Comparison of ENCODE assay signal across 10 mouse cellular contexts in genomic region chr2:37969713-37970485, GRCm38 (mm10).
DNase-seq lines count a peak whose midpoint lies in the region; ATAC-seq and TF ChIP-seq lines count a peak whose summit lies in the region.
"Had no signal": no experiment of that assay in that cellular context is flagged by ENCODE, and none has a peak within 500 bp of the region (broad histone marks: within the 10 kb centered on the region; RNA-seq: fewer than 3 reads in every experiment).

No protein-coding gene starts in this region.

- no peak for TF ChIP-seq CTCF in brain, embryonic 14.5 days (IDR thresholded peaks at IDR 0.05; ENCODE audit: borderline replicate concordance, extremely low read depth, insufficient read depth, insufficient read length)

- intact Hi-C loops in heart, postnatal 25 days (cut with DNase I) = no loop called here

- TF ChIP-seq POLR2A in brain, embryonic 14.5 days (IDR thresholded peaks at IDR 0.05; ENCODE audit: borderline replicate concordance, extremely low read depth, insufficient read depth, insufficient read length, poor library complexity, severe bottlenecking) = no peak

- H3K9ac ChIP-seq in kidney, embryonic 14.5 days (ENCODE audit: low read depth, low read length) = no peak overlapping the region

- H3K36me3 ChIP-seq in kidney, embryonic 14.5 days (ENCODE audit: control insufficient read depth, insufficient read depth, low read length) = no peaks in the 10 kb centered on the region

- H3K27ac ChIP-seq in kidney, embryonic 14.5 days (ENCODE audit: low read depth, low read length) = no peak overlapping the region

- H3K9me3 ChIP-seq in kidney, embryonic 14.5 days (ENCODE audit: control insufficient read depth, low read length) = no peaks in the 10 kb centered on the region

- H3K4me1 ChIP-seq in kidney, embryonic 14.5 days (ENCODE audit: control insufficient read depth, insufficient read depth, low read length) = no peaks in the 10 kb centered on the region

- no peak overlapping the region for H3K4me3 ChIP-seq in kidney, embryonic 14.5 days (ENCODE audit: low read length)

- no peak overlapping the region for H3K4me2 ChIP-seq in kidney, embryonic 14.5 days (replicated peaks; ENCODE audit: low read depth, low read length)

- DNase-seq in heart, adult 9 months (ENCODE audit: low spot score in 2 of 2) = peak; percentile 4 to 5
- DNase-seq in heart, postnatal 25 days (ENCODE audit: low spot score) = no peak
- peak; percentile 6 for DNase-seq in 3T3-L1 (ENCODE audit: low read depth, low spot score)
- DNase-seq in brain, embryonic 14.5 days (ENCODE audit: low read depth) = peak; percentile 81
- no peak for DNase-seq in cerebellum, postnatal 36 days
- DNase-seq in layer of hippocampus, postnatal 10 days (ENCODE audit: low spot score in 2 of 2) = no peak
- DNase-seq in urinary bladder, postnatal 4 days (ENCODE audit: low spot score in 2 of 2) = no peak
- DNase-seq: heart, postnatal 10 days; left cerebral cortex, postnatal 4 days had no signal

- 53% methylated on average over 5 of the region's 5 CpGs for WGBS in kidney, embryonic 14.5 days

- no peaks in the 10 kb centered on the region for H3K27me3 ChIP-seq in kidney, embryonic 14.5 days (ENCODE audit: control insufficient read depth, insufficient read depth, low read length)

- ATAC-seq in kidney, embryonic 14.5 days (ENCODE audit: low FRiP score, low TSS enrichment) = 0 out of 2 replicates have a peak, but pooled peaks have one; percentile 24

Comparison
In these comparisons a context has a peak if more than half of its experiments do, and no peak if none do; other contexts are left out.
1. DNase-seq: peak in heart, adult 9 months (2 of 2), 3T3-L1 (single experiment) and brain, embryonic 14.5 days (single experiment); none in heart, postnatal 25 days (single experiment), cerebellum, postnatal 36 days (0 of 2), layer of hippocampus, postnatal 10 days (0 of 2) and urinary bladder, postnatal 4 days (0 of 2).